In the genomic region with DNA sequence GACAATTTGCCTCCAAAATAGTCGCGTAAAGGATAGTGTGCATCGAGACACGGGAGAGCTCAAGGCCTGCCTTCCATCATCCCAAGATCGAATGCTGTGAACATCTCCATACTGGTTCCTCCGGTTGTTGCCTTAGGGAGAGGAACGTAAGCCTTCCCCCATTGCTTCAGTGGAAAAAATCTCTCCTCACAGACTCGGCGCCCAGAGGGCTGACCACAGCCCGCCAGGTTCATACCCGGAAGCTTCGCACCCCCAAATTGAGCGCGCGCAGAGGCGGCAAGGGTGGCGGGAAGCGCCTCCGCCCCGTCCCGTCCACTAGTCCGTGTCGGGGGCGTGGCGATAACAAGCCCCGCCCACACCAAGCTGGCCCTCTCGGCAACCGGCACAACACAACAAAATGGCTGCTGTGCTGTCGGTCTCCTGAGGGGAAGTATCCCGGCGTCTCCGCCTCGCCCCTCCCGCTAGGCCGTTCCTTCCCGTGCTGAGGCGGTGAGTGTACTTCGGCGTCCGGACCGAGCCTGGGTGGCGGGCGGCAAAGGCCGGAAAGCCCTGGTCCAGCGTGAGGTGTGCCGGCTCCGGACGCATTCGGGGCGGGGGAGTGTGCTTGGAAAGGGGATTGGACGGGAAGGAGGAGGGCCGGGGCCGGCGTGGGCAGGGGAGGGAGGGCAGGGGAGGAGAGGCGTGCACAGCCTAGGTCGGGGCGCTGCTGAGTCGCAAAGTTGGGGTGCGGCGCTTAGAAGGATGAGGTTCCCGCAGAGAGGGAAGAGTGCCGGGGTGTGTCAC, we compare ENCODE assay signal across 8 mouse cellular contexts. TPM values are rescaled to one million over a fixed set of nuclear protein-coding genes. Genes with fewer than 3 reads are reported as not detected.
DNase-seq lines count a peak whose midpoint lies in the region; ATAC-seq lines count a peak whose summit lies in the region.

A gene (plus strand): TSS at position 352 of the 783 bp plus-strand sequence.

- peak; percentile 65 for DNase-seq in MEL-GATA-1-ER (ENCODE audit: extremely low read depth, low read depth)
- peak; percentile 96 for DNase-seq in cerebellum, adult 8-10 months
- DNase-seq in hindbrain, embryonic 10.5 days (ENCODE audit: low spot score): peak; percentile 96
- peak; percentile 94 to 96 for DNase-seq in layer of hippocampus, postnatal 10 days (ENCODE audit: low spot score in 2 of 2)
- peak; percentile 96 for DNase-seq in lung, postnatal 10 days
- peak; percentile 96 for DNase-seq in ovary, postnatal 36 days (ENCODE audit: low spot score)
- DNase-seq in thymus, postnatal 25 days: peak; percentile 95

- H3K27me3 ChIP-seq in hindbrain, embryonic 10.5 days (ENCODE audit: insufficient read depth, poor library complexity, severe bottlenecking): no peaks in the 10 kb centered on the region

- peaks cover 7% of the 10 kb centered on the region for H3K36me3 ChIP-seq in hindbrain, embryonic 10.5 days

- under 1% methylated on average over 62 of the region's 62 CpGs for WGBS in hindbrain, embryonic 10.5 days

- H3K4me1 ChIP-seq in hindbrain, embryonic 10.5 days (replicated peaks): peaks cover 13% of the 10 kb centered on the region

- H3K9me3 ChIP-seq in hindbrain, embryonic 10.5 days: no peaks in the 10 kb centered on the region

- H3K27ac ChIP-seq in hindbrain, embryonic 10.5 days: peak within 1 kb of the TSS; percentile 95

- peak within 1 kb of the TSS; percentile 92 for H3K4me3 ChIP-seq in hindbrain, embryonic 10.5 days

- peak; percentile 93 for ATAC-seq in frontal cortex, adult (ENCODE audit: low TSS enrichment)

RNA-seq across cellular contexts. Expression of the gene that starts here (rescaled TPM):
- polyA plus RNA-seq in hindbrain, embryonic 10.5 days (2016; fragmentation: Nextera tagmentation; extraction: Ambion mirVana): 21.1 and 28.7 TPM in 2 replicates
- total RNA-seq in layer of hippocampus, postnatal 10 days (2021): 10 to 100 TPM; 11.1 to 17.0 TPM

Comparison
In these comparisons a context has a peak if more than half of its experiments do, and no peak if none do; other contexts are left out.
1. Peak in every context shown above with its lines: DNase-seq, ATAC-seq, H3K4me3 ChIP-seq and H3K27ac ChIP-seq.